Comparison of ENCODE assay signal across 32 mouse cellular contexts in the genomic region with DNA sequence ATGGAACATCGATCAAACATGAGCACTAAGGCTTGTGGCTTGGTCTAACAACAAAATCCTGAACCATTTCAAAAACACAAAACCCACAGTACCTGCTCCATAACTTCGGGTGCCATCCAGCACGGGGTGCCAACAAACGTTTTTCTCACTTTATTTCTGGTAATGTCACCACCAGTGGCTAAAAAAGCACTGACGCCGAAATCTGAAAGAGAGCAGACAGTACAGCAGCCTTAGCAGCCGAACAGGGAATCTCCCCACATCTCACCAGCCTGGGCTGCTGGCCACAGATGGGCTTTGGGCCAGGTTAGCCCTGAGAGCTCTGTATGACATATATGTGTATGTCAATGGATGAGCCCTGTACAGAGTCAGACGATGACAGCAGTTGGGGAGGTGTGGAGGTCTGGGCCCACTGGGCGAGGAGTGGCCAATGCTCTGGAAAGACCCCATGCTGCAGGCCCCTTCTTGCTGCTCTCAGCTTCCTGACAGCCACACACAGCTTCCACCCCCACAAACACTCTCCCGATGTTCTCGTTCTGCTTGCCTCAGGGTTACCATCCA. TPM values are rescaled to one million over a fixed set of nuclear protein-coding genes. Genes with fewer than 3 reads are reported as not detected.
A peak's percentile ranks its signal among the peaks of the same experiment; 100 is the strongest.
DNase-seq lines count a peak whose midpoint lies in the region.
"Had no signal": no experiment of that assay in that cellular context is flagged by ENCODE, and none has a peak within 500 bp of the region (broad histone marks: within the 10 kb centered on the region; RNA-seq: fewer than 3 reads in every experiment).

No protein-coding gene starts in this region.

- no peak overlapping the region for H3K27ac ChIP-seq in heart, embryonic 10.5 days
- H3K27ac ChIP-seq: heart, embryonic 15.5 days; hindbrain, embryonic 13.5 days; limb, embryonic 13.5 days; liver, embryonic 12.5 days; neural tube, embryonic 15.5 days had no signal

- H3K4me3 ChIP-seq in heart, embryonic 10.5 days: no peak overlapping the region
- H3K4me3 ChIP-seq: heart, embryonic 15.5 days; hindbrain, embryonic 13.5 days; limb, embryonic 13.5 days; liver, embryonic 12.5 days; neural tube, embryonic 15.5 days had no signal

- H3K4me1 ChIP-seq in heart, embryonic 10.5 days: peaks cover 5% of the 10 kb centered on the region; the same call in 1 of the 2 replicates
- H3K4me1 ChIP-seq: heart, embryonic 15.5 days; hindbrain, embryonic 13.5 days; limb, embryonic 13.5 days; liver, embryonic 12.5 days; neural tube, embryonic 15.5 days had no signal

- 91% methylated on average over 11 of the region's 11 CpGs for WGBS in heart, embryonic 10.5 days

- DNase-seq in cerebellum, postnatal 14 days: peak; percentile 13 to 14
- DNase-seq in cerebellum, adult 9-10 months: no peak
- DNase-seq in heart, embryonic 10.5 days (ENCODE audit: low spot score): peak; percentile 52
- no peak for DNase-seq in heart, adult 8-10 months (ENCODE audit: low spot score)
- DNase-seq in left cerebral cortex, postnatal 25 days (ENCODE audit: low spot score in 2 of 2): peak; percentile 14 to 69
- DNase-seq in right cerebral cortex, postnatal 36 days (ENCODE audit: low spot score in 2 of 2): peak; percentile 17 to 41
- DNase-seq in gastrocnemius, adult 8-10 months (ENCODE audit: low spot score in 2 of 2): no peak
- no peak for DNase-seq in embryo, embryonic 9.5 days (ENCODE audit: extremely low spot score)
- DNase-seq: adrenal gland, postnatal 25 days; forebrain, postnatal 0 days; gastrocnemius, postnatal 10 days; heart, adult 18-20 months; heart, postnatal 36 days; kidney, adult 18-20 months; kidney, postnatal 4 days; layer of hippocampus, adult 9-11 months; lung, adult 18-20 months; lung, postnatal 10 days; thymus, adult 18-20 months; thymus, postnatal 36 days had no signal

- intact Hi-C loops in left cerebral cortex, postnatal 25 days (cut with DNase I): no loop called here

- H3K27me3 ChIP-seq in heart, embryonic 10.5 days (ENCODE audit: insufficient read depth, poor library complexity, severe bottlenecking): no peaks in the 10 kb centered on the region
- H3K27me3 ChIP-seq: heart, embryonic 15.5 days; hindbrain, embryonic 13.5 days; limb, embryonic 13.5 days; liver, embryonic 12.5 days; neural tube, embryonic 15.5 days had no signal

- H3K9me3 ChIP-seq in heart, embryonic 10.5 days: no peaks in the 10 kb centered on the region
- H3K9me3 ChIP-seq: heart, embryonic 15.5 days; hindbrain, embryonic 13.5 days; limb, embryonic 13.5 days; liver, embryonic 12.5 days; neural tube, embryonic 15.5 days had no signal

- H3K36me3 ChIP-seq in heart, embryonic 10.5 days: peaks cover 65% of the 10 kb centered on the region

RNA-seq across cellular contexts. Expression of gene Oxsr1, which starts 53.6 kb away (rescaled TPM):
- 12.0 and 13.6 TPM in 2 replicates for polyA plus RNA-seq in heart, embryonic 10.5 days (2016; fragmentation: Nextera tagmentation; extraction: Ambion mirVana)
- total RNA-seq in heart, adult 8-10 months (2022): 10 to 100 TPM; 52.5 to 63.2 (median 55.3) TPM
- total RNA-seq in left cerebral cortex, postnatal 25 days (2021): 10 to 100 TPM; 28.0 to 31.4 TPM
- 10 to 100 TPM; 66.1 to 80.3 (median 73.0) TPM for total RNA-seq in gastrocnemius, adult 8-10 months (2022)

RNA-seq across cellular contexts. Expression of gene Slc22a13, which starts 59.8 kb away (rescaled TPM):
- polyA plus RNA-seq in heart, embryonic 10.5 days (2016; fragmentation: Nextera tagmentation; extraction: Ambion mirVana): not detected in 2 replicates
- not detected for total RNA-seq in heart, adult 8-10 months (2022)
- total RNA-seq in left cerebral cortex, postnatal 25 days (2021): not detected
- total RNA-seq in gastrocnemius, adult 8-10 months (2022): not detected
- total RNA-seq: adrenal gland, postnatal 25 days; forebrain, postnatal 0 days; gastrocnemius, postnatal 10 days; heart, adult 18-20 months; heart, postnatal 36 days had no signal
- polyA plus RNA-seq: CD4-positive, CD25-positive, alpha-beta regulatory T cell, adult 4 months; cortical plate, adult 2 months; embryonic facial prominence, embryonic 11.5 days; forebrain, embryonic 11.5 days; forebrain, postnatal 0 days; heart, embryonic 15.5 days; hindbrain, embryonic 13.5 days; inflammation-experienced regulatory T-cells, adult 6 months; limb, embryonic 13.5 days; liver, embryonic 12.5 days; midbrain, embryonic 11.5 days; stomach, embryonic 14.5 days had no signal

Comparison
In these comparisons a context has a peak if more than half of its experiments do, and no peak if none do; other contexts are left out.
1. DNase-seq: peak in cerebellum, postnatal 14 days (2 of 2), heart, embryonic 10.5 days (single experiment), left cerebral cortex, postnatal 25 days (2 of 2) and right cerebral cortex, postnatal 36 days (2 of 2); none in cerebellum, adult 9-10 months (single experiment), heart, adult 8-10 months (single experiment), gastrocnemius, adult 8-10 months (0 of 2) and embryo, embryonic 9.5 days (single experiment).